Comparison of ENCODE assay signal across 9 mouse cellular contexts in genomic region chr19:45235766-45236362, GRCm38 (mm10). TPM values are rescaled to one million over a fixed set of nuclear protein-coding genes. Genes with fewer than 3 reads are reported as not detected.
DNase-seq lines count a peak whose midpoint lies in the region; ATAC-seq and TF ChIP-seq lines count a peak whose summit lies in the region.
"Had no signal": no experiment of that assay in that cellular context is flagged by ENCODE, and none has a peak within 500 bp of the region (broad histone marks: within the 10 kb centered on the region; RNA-seq: fewer than 3 reads in every experiment).

Gene Lbx1 (minus strand): TSS chr19:45235812.

- no peak for TF ChIP-seq CTCF in layer of hippocampus, adult 2 months (conservative IDR thresholded peaks at IDR 0.05)

- WGBS in heart, embryonic 12.5 days, result under 1% methylated on average over 30 of the region's 30 CpGs
- under 1% methylated on average over 30 of the region's 30 CpGs for WGBS in embryonic facial prominence, embryonic 10.5 days
- under 1% methylated on average over 30 of the region's 30 CpGs for WGBS in hindbrain, embryonic 11.5 days
- WGBS in midbrain, embryonic 14.5 days, result under 1% methylated on average over 30 of the region's 30 CpGs

- H3K9me3 ChIP-seq in heart, embryonic 12.5 days (replicated peaks), result no peaks in the 10 kb centered on the region
- no peaks in the 10 kb centered on the region for H3K9me3 ChIP-seq in embryonic facial prominence, embryonic 10.5 days
- H3K9me3 ChIP-seq in hindbrain, embryonic 11.5 days (ENCODE audit: control insufficient read depth, low read length), result no peaks in the 10 kb centered on the region
- H3K9me3 ChIP-seq in midbrain, embryonic 14.5 days (ENCODE audit: control insufficient read depth, low read length), result no peaks in the 10 kb centered on the region

- peak within 1 kb of the TSS; percentile 72 for H3K4me2 ChIP-seq in heart, embryonic 12.5 days
- H3K4me2 ChIP-seq in hindbrain, embryonic 11.5 days (replicated peaks; ENCODE audit: low read depth, low read length), result peak within 1 kb of the TSS; percentile 34
- H3K4me2 ChIP-seq in midbrain, embryonic 14.5 days (ENCODE audit: low read length), result peak within 1 kb of the TSS; percentile 31

- intact Hi-C loops in heart, postnatal 25 days (cut with DNase I), result no loop called here

- no peaks in the 10 kb centered on the region for H3K36me3 ChIP-seq in heart, embryonic 12.5 days
- H3K36me3 ChIP-seq in embryonic facial prominence, embryonic 10.5 days (replicated peaks), result no peaks in the 10 kb centered on the region
- H3K36me3 ChIP-seq in hindbrain, embryonic 11.5 days (ENCODE audit: control insufficient read depth, insufficient read depth, low read length), result no peaks in the 10 kb centered on the region
- no peaks in the 10 kb centered on the region for H3K36me3 ChIP-seq in midbrain, embryonic 14.5 days (ENCODE audit: control insufficient read depth, insufficient read depth, low read length)

- peaks cover 43% of the 10 kb centered on the region for H3K4me1 ChIP-seq in heart, embryonic 12.5 days (replicated peaks)
- peaks cover 45% of the 10 kb centered on the region for H3K4me1 ChIP-seq in embryonic facial prominence, embryonic 10.5 days
- peaks cover 7% of the 10 kb centered on the region for H3K4me1 ChIP-seq in hindbrain, embryonic 11.5 days (replicated peaks; ENCODE audit: control insufficient read depth, insufficient read depth, low read length)
- H3K4me1 ChIP-seq in midbrain, embryonic 14.5 days (ENCODE audit: control insufficient read depth, insufficient read depth, low read length), result 0 out of 2 replicates have a peak, but pooled peaks cover 4% of the 10 kb centered on the region

- ATAC-seq in heart, embryonic 12.5 days (ENCODE audit: insufficient number of reproducible peaks, low FRiP score), result peak; percentile 9; the same call in 1 of the 2 replicates
- peak; percentile 36; the same call in 1 of the 2 replicates for ATAC-seq in hindbrain, embryonic 11.5 days (ENCODE audit: low FRiP score)
- no peak for ATAC-seq in midbrain, embryonic 14.5 days (ENCODE audit: low FRiP score, low TSS enrichment)
- ATAC-seq in erythroid progenitor cell, adult 5-6 weeks (replicated peaks; ENCODE audit: low FRiP score, poor library complexity, severe bottlenecking), result no peak

- H3K27ac ChIP-seq in heart, embryonic 12.5 days (ENCODE audit: poor library complexity, severe bottlenecking), result no peak within 1 kb of the TSS
- H3K27ac ChIP-seq in embryonic facial prominence, embryonic 10.5 days (replicated peaks), result peak within 1 kb of the TSS; percentile 14
- H3K27ac ChIP-seq in hindbrain, embryonic 11.5 days (ENCODE audit: low read depth, low read length), result peak within 1 kb of the TSS; percentile 84
- no peak within 1 kb of the TSS for H3K27ac ChIP-seq in midbrain, embryonic 14.5 days (replicated peaks; ENCODE audit: low read depth, low read length)
- H3K27ac ChIP-seq in layer of hippocampus, adult 2 months, result no peak within 1 kb of the TSS

- H3K4me3 ChIP-seq in heart, embryonic 12.5 days, result peak within 1 kb of the TSS; percentile 39
- H3K4me3 ChIP-seq in embryonic facial prominence, embryonic 10.5 days, result peak within 1 kb of the TSS; percentile 48
- H3K4me3 ChIP-seq in hindbrain, embryonic 11.5 days (ENCODE audit: low read depth, low read length), result peak within 1 kb of the TSS; percentile 42
- H3K4me3 ChIP-seq in midbrain, embryonic 14.5 days (replicated peaks; ENCODE audit: low read depth, low read length), result peak within 1 kb of the TSS; percentile 17
- H3K4me3 ChIP-seq in layer of hippocampus, adult 2 months, result no peak within 1 kb of the TSS

- peaks cover 92% of the 10 kb centered on the region for H3K27me3 ChIP-seq in heart, embryonic 12.5 days (replicated peaks)
- peaks cover 100% of the 10 kb centered on the region for H3K27me3 ChIP-seq in embryonic facial prominence, embryonic 10.5 days (replicated peaks; ENCODE audit: low read depth, poor library complexity, severe bottlenecking)
- H3K27me3 ChIP-seq in hindbrain, embryonic 11.5 days (ENCODE audit: control insufficient read depth, insufficient read depth, low read length), result peaks cover 90% of the 10 kb centered on the region
- peaks cover 92% of the 10 kb centered on the region for H3K27me3 ChIP-seq in midbrain, embryonic 14.5 days (ENCODE audit: control insufficient read depth, insufficient read depth, low read length)

- peak within 1 kb of the TSS; percentile 1; the same call in 1 of the 2 replicates for H3K9ac ChIP-seq in heart, embryonic 12.5 days
- H3K9ac ChIP-seq in hindbrain, embryonic 11.5 days (ENCODE audit: low read depth, low read length), result peak within 1 kb of the TSS; percentile 65
- no peak within 1 kb of the TSS for H3K9ac ChIP-seq in midbrain, embryonic 14.5 days (replicated peaks; ENCODE audit: low read length)

- DNase-seq in heart, postnatal 25 days (ENCODE audit: low spot score), result no peak
- DNase-seq in embryonic facial prominence, embryonic 10.5 days (ENCODE audit: low spot score), result peak; percentile 62
- DNase-seq in hindbrain, embryonic 11.5 days (ENCODE audit: low spot score), result peak; percentile 64
- peak; percentile 48 for DNase-seq in midbrain, embryonic 14.5 days
- DNase-seq in layer of hippocampus, adult 2 months (ENCODE audit: low spot score in 2 of 2), result no peak
- DNase-seq in layer of hippocampus, adult 9-10 months (ENCODE audit: low spot score), result no peak

RNA-seq across cellular contexts. Expression of gene Lbx1, which starts in this region (rescaled TPM):
- polyA plus RNA-seq in heart, embryonic 12.5 days (2016; fragmentation: Nextera tagmentation; extraction: Ambion mirVana), result not detected in 2 replicates
- under 1 TPM in 1 of 2 experiments, not detected in 1; 0.29 TPM for total RNA-seq in heart, postnatal 25 days (2021)
- 0.22 and 0.40 TPM in 2 replicates for polyA plus RNA-seq in embryonic facial prominence, embryonic 10.5 days (2016; fragmentation: Nextera tagmentation; extraction: Ambion mirVana)
- 7.6 and 8.5 TPM in 2 replicates for polyA plus RNA-seq in hindbrain, embryonic 11.5 days (2014; fragmentation: Nextera tagmentation; extraction: Ambion mirVana)
- polyA plus RNA-seq in midbrain, embryonic 14.5 days (2014; fragmentation: Nextera tagmentation; extraction: Ambion mirVana), result 0.49 and 0.65 TPM in 2 replicates
- not detected in 2 replicates for total RNA-seq in erythroid progenitor cell, adult 5-6 weeks (2015; ENCODE audit: low replicate concordance)
- not detected in 2 replicates for total RNA-seq in erythroid progenitor cell, adult 5-6 weeks (2017; ENCODE audit: low replicate concordance)
- total RNA-seq in layer of hippocampus, adult 2 months (2021), result not detected
- total RNA-seq: hematopoietic stem cell, adult 5-6 weeks had no signal

Comparison
In these comparisons a context has a peak if more than half of its experiments do, and no peak if none do; other contexts are left out.
1. Peak in ATAC-seq, H3K4me3 ChIP-seq, H3K9ac ChIP-seq and H3K4me2 ChIP-seq in heart, embryonic 12.5 days; RNA of the gene not detected or under 1 TPM.
2. Peak in DNase-seq, H3K4me3 ChIP-seq and H3K27ac ChIP-seq in embryonic facial prominence, embryonic 10.5 days; RNA of the gene not detected or under 1 TPM.
3. Peak in DNase-seq, H3K4me3 ChIP-seq and H3K4me2 ChIP-seq in midbrain, embryonic 14.5 days; RNA of the gene not detected or under 1 TPM.